Mouse (Mus musculus) hindbrain, postnatal 0 days (tissue): Measurements from ENCODE around the gene Cradd. TPM values are rescaled to one million over a fixed set of nuclear protein-coding genes. Genes with fewer than 3 reads are reported as not detected.

Source experiments
- ATAC-seq: fragments of 200-750 bp; cut with Nextera tagmentation; 2 replicates; pipeline ENCODE4 v1.8.0; 2017; ENCODE audit warnings: mild to moderate bottlenecking, moderate TSS enrichment, moderate library complexity
- DNase-seq: peaks from one replicate; pipeline ENCODE4 v3.0.0-alpha.2; 2015; ENCODE audit warnings: low spot score
- H3K27ac ChIP-seq: fragments of 300-500 bp; sonication (generic); 2 replicates; pipeline ENCODE4 v1.5.1; 2014; ENCODE audit warnings: mild to moderate bottlenecking
- H3K27me3 ChIP-seq: fragments of 300-500 bp; sonication (generic); 2 replicates; pipeline ENCODE4 v1.6.1; 2014; ENCODE audit warnings: low read length, mixed read lengths; ENCODE audit not compliant: insufficient read depth
- H3K36me3 ChIP-seq: fragments of 300-500 bp; sonication (generic); 2 replicates; pipeline ENCODE4 v1.6.1; 2014; ENCODE audit warnings: low read length, mixed read lengths; ENCODE audit not compliant: insufficient read depth
- H3K4me1 ChIP-seq: fragments of 300-500 bp; sonication (generic); 2 replicates; pipeline ENCODE4 v1.6.1; 2014; ENCODE audit warnings: antibody characterized with exemption, low read length, mixed read lengths; ENCODE audit not compliant: insufficient read depth
- H3K4me2 ChIP-seq: fragments of 300-500 bp; sonication (generic); 2 replicates; pipeline ENCODE4 v1.6.1; 2014; ENCODE audit warnings: low read depth, mild to moderate bottlenecking, low read length, moderate library complexity, mixed read lengths
- H3K4me3 ChIP-seq: fragments of 300-500 bp; sonication (generic); 2 replicates; pipeline ENCODE4 v1.5.1; 2014; ENCODE audit warnings: low read length
- H3K9ac ChIP-seq: fragments of 300-500 bp; sonication (generic); replicated peaks from 2 replicates; pipeline ENCODE4 v1.6.1; 2014; ENCODE audit warnings: mild to moderate bottlenecking, low read length, moderate library complexity, mixed read lengths
- H3K9me3 ChIP-seq: fragments of 300-500 bp; sonication (generic); 2 replicates; pipeline ENCODE4 v1.6.1; 2016; ENCODE audit warnings: low read length, mixed read lengths
- CTCF ChIP-seq: IDR thresholded peaks from 2 replicates; pipeline ENCODE4 v1.5.1; 2016; ENCODE audit warnings: antibody characterized with exemption, control low read depth, low read depth
- WGBS: fragments of 180-500 bp; shearing (Covaris S2); extraction: QIAGEN DNeasy Blood & Tissue Kit; methylation state at CpG from one replicate; pipeline ENCODE4 v1.1.7; 2014; 5-methylcytosine and 5-hydroxymethylcytosine counted together
- polyA plus RNA-seq: library from polyadenylated mRNA; unstranded; fragments of >200 nt; fragmentation: Nextera tagmentation; extraction: Ambion mirVana; gene quantifications from 2 replicates; pipeline ENCODE4 v1.2.1, GENCODE M21; 2015
- total RNA-seq: library from RNA; depleted of rRNA; stranded (reverse); fragments of >200 nt; gene quantifications from 2 replicates; pipeline ENCODE4 v1.2.3, GENCODE M21; 2014

The Cradd gene
- total and polyA plus RNA-seq, 2 experiments from 2014 or later = 8.9 to 15.5 TPM

GRCm38 (mm10) chr10:95314019-95314418 lies 9.9 kb downstream of the Cradd start:
- WGBS = 56% methylated on average over 5 of the region's 5 CpGs
- H3K4me1 ChIP-seq = no peaks in the 10 kb centered on the region; the same call in 1 of the 2 replicates
- H3K27ac ChIP-seq = no peak overlapping the region
- H3K4me2 ChIP-seq = no peak overlapping the region
- H3K4me3 ChIP-seq = no peak overlapping the region
- no peak for TF ChIP-seq CTCF
- no peaks in the 10 kb centered on the region for H3K36me3 ChIP-seq
- ATAC-seq (no peak), DNase-seq (peak; percentile 24)
- no peaks in the 10 kb centered on the region for H3K27me3 ChIP-seq
- H3K9ac ChIP-seq = no peak overlapping the region
- no peaks in the 10 kb centered on the region for H3K9me3 ChIP-seq

- Histone ChIP-seq H3K9me3 (no peaks in the 10 kb centered on the region), H3K4me2 (no peak overlapping the region), H3K4me1 (no peaks in the 10 kb centered on the region; the same call in 1 of the 2 replicates), H3K36me3 (no peaks in the 10 kb centered on the region), H3K9ac (no peak overlapping the region), H3K27me3 (no peaks in the 10 kb centered on the region), H3K27ac (no peak overlapping the region), H3K4me3 (no peak overlapping the region)
- no peak for TF ChIP-seq CTCF
- ATAC-seq = no peak
- WGBS = 79% methylated on average over 9 of the region's 9 CpGs
- no peak for DNase-seq
Observed at GRCm38 (mm10) chr10:95313524-95313923, 10.4 kb downstream of the Cradd start.

DNA sequence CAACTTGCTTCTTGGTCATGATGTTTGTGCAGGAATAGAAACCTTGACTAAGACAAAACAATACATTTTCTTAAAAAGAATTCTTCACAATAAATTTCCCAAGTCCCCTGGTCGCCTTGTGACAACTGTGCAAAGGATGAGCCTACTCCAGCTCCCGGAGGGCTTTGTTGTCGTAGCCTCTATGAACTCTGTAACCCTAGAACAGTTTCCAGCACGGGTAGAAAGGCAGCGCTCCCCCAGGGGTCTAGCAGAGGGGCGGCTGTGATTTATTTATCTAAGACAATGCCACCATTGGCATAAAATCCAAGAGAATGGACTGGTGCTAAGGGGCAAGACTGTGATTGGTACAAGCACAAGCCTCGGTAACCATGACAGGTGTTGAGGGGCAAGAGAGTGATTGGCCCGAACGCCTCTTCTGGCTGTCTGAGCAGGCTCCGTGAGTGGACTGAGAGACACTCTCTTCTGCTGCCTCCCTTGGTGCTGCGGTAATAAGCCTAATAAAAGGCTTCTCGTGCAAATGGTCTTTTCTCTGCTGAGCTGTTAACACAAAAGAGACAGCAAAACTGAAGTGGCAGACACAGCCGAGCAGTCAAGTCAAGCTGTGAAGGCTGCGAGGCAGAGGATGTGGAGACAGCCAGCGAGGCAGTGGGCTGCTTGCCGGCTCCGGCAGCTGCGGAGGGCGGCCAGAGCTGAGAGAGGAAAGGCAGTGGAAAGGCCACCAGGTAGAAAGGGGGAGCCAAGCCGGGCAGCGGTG lies 13.1 kb downstream of the Cradd start:
- 10% methylated on average over 21 of the region's 21 CpGs for WGBS
- TF ChIP-seq CTCF = no peak
- DNase-seq (peak; percentile 77), ATAC-seq (peak; percentile 84)
- no peaks in the 10 kb centered on the region; the same call in 1 of the 2 replicates for H3K4me1 ChIP-seq
- peak overlapping the region; percentile 38 for H3K4me2 ChIP-seq
- H3K27ac ChIP-seq = peak overlapping the region; percentile 46; the same call in 1 of the 2 replicates
- H3K9me3 ChIP-seq = no peaks in the 10 kb centered on the region
- no peaks in the 10 kb centered on the region for H3K27me3 ChIP-seq
- no peak overlapping the region for H3K4me3 ChIP-seq
- H3K9ac ChIP-seq = 0 out of 2 replicates have a peak overlapping the region, but pooled peaks have one; percentile 33
- no peaks in the 10 kb centered on the region for H3K36me3 ChIP-seq

GRCm38 (mm10) chr10:95309412-95310322 lies 14.3 kb downstream of the Cradd start:
- H3K4me1 ChIP-seq = no peaks in the 10 kb centered on the region; the same call in 1 of the 2 replicates
- WGBS = 42% methylated on average over 13 of the region's 13 CpGs
- H3K9ac ChIP-seq = no peak overlapping the region
- H3K27me3 ChIP-seq = no peaks in the 10 kb centered on the region
- no peak overlapping the region for H3K4me3 ChIP-seq
- H3K4me2 ChIP-seq = no peak overlapping the region
- H3K36me3 ChIP-seq = no peaks in the 10 kb centered on the region
- no peaks in the 10 kb centered on the region for H3K9me3 ChIP-seq
- H3K27ac ChIP-seq = no peak overlapping the region
- ATAC-seq (no peak), DNase-seq (no peak)
- no peak for TF ChIP-seq CTCF

- Histone ChIP-seq H3K27ac (no peak overlapping the region), H3K9ac (no peak overlapping the region), H3K36me3 (no peaks in the 10 kb centered on the region), H3K4me1 (no peaks in the 10 kb centered on the region; the same call in 1 of the 2 replicates), H3K4me3 (no peak overlapping the region), H3K27me3 (no peaks in the 10 kb centered on the region), H3K9me3 (no peaks in the 10 kb centered on the region), H3K4me2 (no peak overlapping the region)
- DNase-seq (no peak), ATAC-seq (no peak)
- 80% methylated on average over 12 of the region's 12 CpGs for WGBS
- TF ChIP-seq CTCF = no peak
Observed at GRCm38 (mm10) chr10:95308991-95309390, 14.9 kb downstream of the Cradd start.

DNA sequence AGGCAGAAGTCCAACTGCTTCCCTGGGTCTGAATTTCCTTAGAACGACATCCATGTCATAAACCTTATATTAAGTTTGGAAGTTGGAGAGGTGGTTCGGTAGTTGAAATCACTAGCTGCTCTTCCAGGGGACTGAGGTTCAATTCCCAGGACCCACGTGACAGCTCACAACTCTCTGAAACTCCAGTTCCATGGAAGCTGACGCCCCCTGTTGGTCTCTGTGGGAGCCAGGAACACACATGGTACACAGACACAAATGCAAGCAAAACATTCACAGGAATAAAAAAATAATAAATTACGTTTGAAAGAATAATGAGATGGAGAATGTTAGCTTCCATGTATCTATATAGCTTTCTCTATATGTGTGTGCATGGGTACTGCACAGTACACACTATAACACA lies 16.0 kb downstream of the Cradd start:
- DNase-seq = no peak
- Histone ChIP-seq H3K9ac (no peak overlapping the region), H3K36me3 (no peaks in the 10 kb centered on the region), H3K4me3 (no peak overlapping the region), H3K4me1 (no peaks in the 10 kb centered on the region; the same call in 1 of the 2 replicates), H3K27me3 (no peaks in the 10 kb centered on the region), H3K4me2 (no peak overlapping the region), H3K9me3 (no peaks in the 10 kb centered on the region), H3K27ac (no peak overlapping the region)
- no peak for TF ChIP-seq CTCF
- ATAC-seq = no peak
- 92% methylated on average over 5 of the region's 5 CpGs for WGBS
